Mouse (Mus musculus): ENCODE data around the gene Adm2. TPM values are rescaled to one million over a fixed set of nuclear protein-coding genes. Genes with fewer than 3 reads are reported as not detected.
A peak's percentile ranks its signal among the peaks of the same experiment; 100 is the strongest.

Adm2 gene
- polyA plus RNA-seq, 1 experiment from 2014 or later = 1.9 TPM

DNA sequence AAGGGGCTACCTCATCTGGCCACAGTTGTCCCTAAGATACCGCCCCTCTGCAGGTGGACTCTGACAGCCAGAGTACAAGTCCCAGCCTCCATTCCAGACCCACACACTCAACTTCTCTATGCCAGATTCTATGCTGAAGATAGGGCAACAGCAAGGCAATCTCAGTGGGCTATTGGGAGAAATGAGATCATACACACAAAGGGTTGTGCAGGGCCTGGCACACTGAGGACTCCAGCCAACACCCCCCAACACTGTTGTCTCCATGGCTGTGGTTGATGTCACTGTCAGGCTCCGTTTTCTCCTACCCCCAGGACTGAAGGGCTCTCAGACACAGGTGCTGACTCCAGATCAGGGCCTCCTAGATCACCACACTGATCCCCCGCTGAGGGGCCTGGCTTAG lies 8.4 kb upstream of the Adm2 start:
- no peak overlapping the region for H3K27ac ChIP-seq
- H3K4me3 ChIP-seq = peak overlapping the region; percentile 98
- peaks cover 41% of the 10 kb centered on the region for H3K4me1 ChIP-seq
- H3K9me3 ChIP-seq = no peaks in the 10 kb centered on the region
- H3K36me3 ChIP-seq = no peaks in the 10 kb centered on the region
- H3K4me2 ChIP-seq = peak overlapping the region; percentile 74
- ATAC-seq (ENCODE audit: insufficient number of reproducible peaks, low FRiP score, low TSS enrichment, low read depth) = no peak
- H3K9ac ChIP-seq = peak overlapping the region; percentile 87
- no peaks in the 10 kb centered on the region for H3K27me3 ChIP-seq
- WGBS = 29% methylated on average over 3 of the region's 3 CpGs

DNA sequence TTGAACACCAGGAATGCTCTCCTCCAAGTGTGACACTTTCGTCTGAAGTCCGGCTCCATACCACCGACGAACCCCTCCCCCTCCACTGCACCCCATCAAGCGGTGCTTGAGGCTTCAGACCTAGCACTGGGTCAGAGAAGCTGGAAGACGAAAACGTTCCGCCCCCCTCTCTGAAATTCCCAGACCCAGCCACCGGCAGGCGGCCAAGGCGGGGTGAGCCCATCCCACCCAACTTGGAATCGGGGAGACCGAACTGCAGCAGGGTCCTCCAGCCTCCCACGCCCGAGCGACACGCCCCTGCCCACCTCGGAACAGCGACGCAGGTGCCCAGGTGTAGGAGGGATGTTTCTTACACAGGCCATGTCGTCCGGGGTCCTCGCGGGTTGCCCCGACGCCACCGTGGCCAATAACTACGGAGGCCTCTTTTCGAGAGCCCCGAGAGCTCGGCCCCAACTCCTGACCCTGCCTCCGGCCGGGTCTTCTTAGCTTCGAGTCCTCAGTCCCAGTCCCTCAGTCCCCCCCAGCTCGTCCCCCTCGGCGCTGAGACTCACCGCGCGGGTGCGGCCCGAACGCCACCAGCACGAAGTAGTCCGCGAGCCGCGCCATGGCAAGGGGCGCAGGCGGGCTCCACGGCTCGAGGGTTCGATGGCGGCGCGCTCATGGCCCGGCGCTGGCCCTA lies 7.9 kb upstream of the Adm2 start:
- H3K4me1 ChIP-seq = peaks cover 41% of the 10 kb centered on the region
- WGBS = under 1% methylated on average over 58 of the region's 58 CpGs
- H3K4me3 ChIP-seq = peak overlapping the region; percentile 98
- peak; percentile 26 for ATAC-seq (ENCODE audit: insufficient number of reproducible peaks, low FRiP score, low TSS enrichment, low read depth)
- peak overlapping the region; percentile 87 for H3K9ac ChIP-seq
- H3K27ac ChIP-seq = peak overlapping the region; percentile 80
- H3K36me3 ChIP-seq = no peaks in the 10 kb centered on the region
- no peaks in the 10 kb centered on the region for H3K9me3 ChIP-seq
- H3K27me3 ChIP-seq = no peaks in the 10 kb centered on the region
- peak overlapping the region; percentile 74 for H3K4me2 ChIP-seq

DNA sequence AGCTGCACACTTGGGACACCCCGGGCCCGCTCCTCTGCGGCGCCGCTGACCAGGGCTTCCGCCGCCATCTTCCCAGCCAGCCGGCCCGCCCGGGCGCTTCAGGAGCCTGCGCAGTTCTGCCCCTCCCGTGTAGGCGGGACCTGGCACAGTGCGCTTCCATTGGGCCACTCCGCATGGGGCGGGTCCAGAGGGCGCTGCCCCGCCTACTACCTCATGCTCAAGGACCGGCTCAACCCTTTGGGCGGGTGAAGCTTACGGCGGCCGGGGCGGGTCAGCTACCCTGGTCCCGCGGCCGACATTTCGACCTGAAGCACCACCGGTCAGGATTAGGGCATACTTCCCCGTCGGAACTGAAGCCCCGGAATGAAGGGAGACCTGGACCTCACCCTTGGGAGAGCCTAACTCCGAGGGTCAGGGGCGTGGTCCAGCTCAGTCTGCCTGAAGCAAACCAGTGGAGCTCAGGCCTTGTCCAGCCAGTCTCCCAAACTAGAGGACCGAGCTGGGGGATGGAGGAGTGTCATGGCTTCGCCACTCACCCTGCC lies 7.3 kb upstream of the Adm2 start, which contains the start of gene Sbf1:
Sbf1 (minus strand) TSS at position 122 of the 542 bp plus-strand sequence.
- ATAC-seq (ENCODE audit: insufficient number of reproducible peaks, low FRiP score, low TSS enrichment, low read depth) = peak; percentile 99
- Histone ChIP-seq H3K4me2 (peak within 1 kb of the TSS; percentile 74), H3K4me3 (peak within 1 kb of the TSS; percentile 98), H3K9me3 (no peaks in the 10 kb centered on the region), H3K27ac (peak within 1 kb of the TSS; percentile 80), H3K36me3 (no peaks in the 10 kb centered on the region), H3K9ac (peak within 1 kb of the TSS; percentile 87), H3K4me1 (peaks cover 40% of the 10 kb centered on the region), H3K27me3 (no peaks in the 10 kb centered on the region)
- under 1% methylated on average over 37 of the region's 37 CpGs for whole genome bisulfite sequencing

GRCm38 (mm10) chr15:89316146-89316545 lies 6.4 kb upstream of the Adm2 start:
- H3K27ac ChIP-seq = no peak overlapping the region
- WGBS = 73% methylated on average over 11 of the region's 11 CpGs
- no peaks in the 10 kb centered on the region for H3K9me3 ChIP-seq
- H3K9ac ChIP-seq = no peak overlapping the region
- no peak overlapping the region for H3K4me3 ChIP-seq
- no peaks in the 10 kb centered on the region for H3K27me3 ChIP-seq
- peaks cover 34% of the 10 kb centered on the region for H3K4me1 ChIP-seq
- H3K4me2 ChIP-seq = no peak overlapping the region
- H3K36me3 ChIP-seq = no peaks in the 10 kb centered on the region
- ATAC-seq (ENCODE audit: insufficient number of reproducible peaks, low FRiP score, low TSS enrichment, low read depth) = no peak

GRCm38 (mm10) chr15:89321264-89321663 lies 1.3 kb upstream of the Adm2 start:
- H3K4me1 ChIP-seq = peaks cover 6% of the 10 kb centered on the region
- WGBS = 78% methylated on average over 8 of the region's 8 CpGs
- H3K9ac ChIP-seq = no peak overlapping the region
- H3K4me3 ChIP-seq = no peak overlapping the region
- H3K9me3 ChIP-seq = no peaks in the 10 kb centered on the region
- no peak for ATAC-seq (ENCODE audit: insufficient number of reproducible peaks, low FRiP score, low TSS enrichment, low read depth)
- no peak overlapping the region for H3K4me2 ChIP-seq
- peaks cover 19% of the 10 kb centered on the region; the same call in 1 of the 2 replicates for H3K27me3 ChIP-seq
- H3K27ac ChIP-seq = no peak overlapping the region
- no peaks in the 10 kb centered on the region for H3K36me3 ChIP-seq

- no peaks in the 10 kb centered on the region for H3K36me3 ChIP-seq
- peaks cover 19% of the 10 kb centered on the region; the same call in 1 of the 2 replicates for H3K27me3 ChIP-seq
- no peak overlapping the region for H3K9ac ChIP-seq
- no peak overlapping the region for H3K4me2 ChIP-seq
- H3K4me3 ChIP-seq = no peak overlapping the region
- peaks cover 6% of the 10 kb centered on the region for H3K4me1 ChIP-seq
- no peaks in the 10 kb centered on the region for H3K9me3 ChIP-seq
- no peak overlapping the region for H3K27ac ChIP-seq
- no peak for ATAC-seq (ENCODE audit: insufficient number of reproducible peaks, low FRiP score, low TSS enrichment, low read depth)
- 81% methylated on average over 4 of the region's 4 CpGs for whole genome bisulfite sequencing
These were observed 1.1 kb downstream of the Adm2 start for GRCm38 (mm10) chr15:89323656-89324055.

GRCm38 (mm10) chr15:89326441-89326840 lies 3.9 kb downstream of the Adm2 start:
- Histone ChIP-seq H3K36me3 (no peaks in the 10 kb centered on the region), H3K27me3 (peaks cover 17% of the 10 kb centered on the region; the same call in 1 of the 2 replicates), H3K4me1 (peaks cover 6% of the 10 kb centered on the region), H3K4me3 (no peak overlapping the region), H3K9ac (no peak overlapping the region), H3K4me2 (no peak overlapping the region), H3K27ac (no peak overlapping the region), H3K9me3 (no peaks in the 10 kb centered on the region)
- 65% methylated on average over 5 of the region's 5 CpGs for WGBS
- no peak for ATAC-seq (ENCODE audit: insufficient number of reproducible peaks, low FRiP score, low TSS enrichment, low read depth)

GRCm38 (mm10) chr15:89334271-89334670 lies 11.8 kb downstream of the Adm2 start, which contains the start of gene Miox:
TSS of gene Miox (plus strand) at chr15:89334398.
- H3K27me3 ChIP-seq = no peaks in the 10 kb centered on the region
- no peak within 1 kb of the TSS for H3K4me2 ChIP-seq
- H3K4me1 ChIP-seq = no peaks in the 10 kb centered on the region
- H3K9ac ChIP-seq = no peak within 1 kb of the TSS
- WGBS = 86% methylated on average over 7 of the region's 7 CpGs
- H3K36me3 ChIP-seq = no peaks in the 10 kb centered on the region
- H3K4me3 ChIP-seq = no peak within 1 kb of the TSS
- no peak for ATAC-seq (ENCODE audit: insufficient number of reproducible peaks, low FRiP score, low TSS enrichment, low read depth)
- no peak within 1 kb of the TSS for H3K27ac ChIP-seq
- H3K9me3 ChIP-seq = no peaks in the 10 kb centered on the region

DNA sequence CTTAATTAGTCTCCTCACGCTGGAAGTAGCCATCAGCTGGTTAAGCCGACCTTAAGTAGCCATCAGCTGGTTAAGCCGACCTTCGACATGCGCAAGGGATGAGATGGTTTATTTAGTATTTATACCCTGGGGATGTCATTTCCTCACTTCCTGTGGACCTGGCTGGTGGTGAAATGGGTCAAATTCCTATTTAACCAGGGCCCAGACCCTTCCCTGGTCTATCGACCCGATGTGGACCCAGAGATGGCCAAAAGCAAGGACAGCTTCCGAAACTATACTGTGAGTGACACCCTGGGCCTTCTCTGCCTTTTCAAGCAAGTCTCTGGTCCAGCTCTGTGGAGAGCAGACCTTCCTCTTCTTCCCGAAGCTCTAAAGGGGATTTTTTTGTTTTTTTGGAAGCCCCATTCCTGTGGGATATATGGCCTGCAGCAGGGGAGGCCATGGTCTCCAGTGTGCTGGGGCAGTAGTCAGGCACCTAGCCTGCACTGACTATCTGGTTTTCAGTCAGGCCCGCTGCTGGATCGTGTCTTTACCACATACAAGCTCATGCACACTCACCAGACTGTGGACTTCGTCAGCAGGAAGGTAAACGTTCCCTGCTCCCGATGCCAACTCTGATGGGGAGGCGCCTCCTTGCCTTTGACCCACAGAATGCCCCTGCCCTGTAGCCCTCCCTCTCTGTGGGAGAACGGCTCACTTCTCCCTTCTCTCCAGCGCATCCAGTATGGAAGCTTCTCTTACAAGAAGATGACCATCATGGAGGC lies 12.4 kb downstream of the Adm2 start:
- WGBS = 82% methylated on average over 17 of the region's 17 CpGs

GRCm38 (mm10) chr15:89336422-89336821 lies 13.9 kb downstream of the Adm2 start:
- Histone ChIP-seq H3K36me3 (no peaks in the 10 kb centered on the region), H3K4me2 (no peak overlapping the region), H3K4me1 (no peaks in the 10 kb centered on the region), H3K27me3 (no peaks in the 10 kb centered on the region), H3K9ac (no peak overlapping the region), H3K27ac (no peak overlapping the region), H3K4me3 (no peak overlapping the region), H3K9me3 (no peaks in the 10 kb centered on the region)
- ATAC-seq (ENCODE audit: insufficient number of reproducible peaks, low FRiP score, low TSS enrichment, low read depth) = no peak
- WGBS = 83% methylated on average over 14 of the region's 14 CpGs

More for the DNA sequence above, 12.4 kb downstream of the Adm2 start:
- Histone ChIP-seq H3K27me3 (no peaks in the 10 kb centered on the region), H3K9me3 (no peaks in the 10 kb centered on the region), H3K4me1 (no peaks in the 10 kb centered on the region), H3K9ac (no peak overlapping the region), H3K36me3 (no peaks in the 10 kb centered on the region), H3K4me3 (no peak overlapping the region), H3K4me2 (no peak overlapping the region), H3K27ac (no peak overlapping the region)
- no peak for ATAC-seq (ENCODE audit: insufficient number of reproducible peaks, low FRiP score, low TSS enrichment, low read depth)

- Histone ChIP-seq H3K4me1 (no peaks in the 10 kb centered on the region), H3K4me2 (no peak overlapping the region), H3K4me3 (no peak overlapping the region), H3K27ac (no peak overlapping the region), H3K9ac (no peak overlapping the region), H3K36me3 (no peaks in the 10 kb centered on the region), H3K27me3 (no peaks in the 10 kb centered on the region), H3K9me3 (no peaks in the 10 kb centered on the region)
- WGBS = 91% methylated on average over 2 of the region's 2 CpGs
- ATAC-seq (ENCODE audit: insufficient number of reproducible peaks, low FRiP score, low TSS enrichment, low read depth) = no peak
These were observed 17.2 kb downstream of the Adm2 start for GRCm38 (mm10) chr15:89339696-89340095.

DNA sequence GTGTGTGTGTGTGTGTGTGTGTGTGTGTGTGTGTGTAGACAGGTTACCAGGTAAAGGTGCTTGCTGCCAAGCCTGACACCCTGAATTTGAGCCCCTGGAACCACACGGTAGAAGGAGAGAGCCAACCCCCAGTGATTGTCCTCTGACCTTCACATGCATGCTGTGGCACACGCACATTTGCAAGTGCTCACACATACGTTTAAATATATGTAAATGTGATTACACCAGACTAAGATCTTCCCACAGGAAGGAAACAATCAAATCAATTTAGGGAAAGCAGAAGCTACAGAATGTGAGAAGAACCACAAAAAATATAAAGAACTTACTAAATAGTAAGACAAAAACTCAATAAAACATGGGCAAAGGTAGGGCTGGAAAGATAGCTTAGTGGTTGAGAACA lies 17.6 kb downstream of the Adm2 start:
- no peak for ATAC-seq (ENCODE audit: insufficient number of reproducible peaks, low FRiP score, low TSS enrichment, low read depth)
- H3K9me3 ChIP-seq = no peaks in the 10 kb centered on the region
- no peak overlapping the region for H3K9ac ChIP-seq
- H3K4me3 ChIP-seq = no peak overlapping the region
- no peaks in the 10 kb centered on the region for H3K27me3 ChIP-seq
- no peak overlapping the region for H3K27ac ChIP-seq
- H3K4me1 ChIP-seq = no peaks in the 10 kb centered on the region
- no peaks in the 10 kb centered on the region for H3K36me3 ChIP-seq
- no peak overlapping the region for H3K4me2 ChIP-seq
- 84% methylated on average over 3 of the region's 3 CpGs for WGBS

All from limb, embryonic 15.5 days (tissue).